Mouse (Mus musculus) layer of hippocampus, adult 9-10 months (tissue): Measurements from ENCODE around the gene Prdx5.

Experiments
- DNase-seq: peaks from one replicate; pipeline ENCODE4 v3.0.0; 2022; ENCODE audit warnings: low spot score

Gene Prdx5

GRCm38 (mm10) chr19:6909507-6910289 is at the start of gene Prdx5, which contains the start of gene Trmt112:
Gene Prdx5 (minus strand): TSS chr19:6910106.
Gene Trmt112 (plus strand): TSS chr19:6909698.
- DNase-seq = peak; percentile 82

- DNase-seq = no peak
Measured at GRCm38 (mm10) chr19:6956461-6956860, 46.6 kb upstream of the Prdx5 start.

- no peak for DNase-seq
Measured at GRCm38 (mm10) chr19:6955424-6955823, 45.5 kb upstream of the Prdx5 start.

- DNase-seq = no peak
Measured at GRCm38 (mm10) chr19:6954046-6954445, 44.1 kb upstream of the Prdx5 start.

- DNase-seq = no peak
Measured at GRCm38 (mm10) chr19:6952712-6953037, 42.8 kb upstream of the Prdx5 start.

GRCm38 (mm10) chr19:6951994-6952711 is 42.2 kb upstream of the Prdx5 start:
- no peak for DNase-seq

GRCm38 (mm10) chr19:6951381-6951968 is 41.6 kb upstream of the Prdx5 start:
- DNase-seq = peak; percentile 85

GRCm38 (mm10) chr19:6950613-6951153 is 40.8 kb upstream of the Prdx5 start:
- DNase-seq = peak; percentile 49

- no peak for DNase-seq
Measured at GRCm38 (mm10) chr19:6949951-6950350, 40.0 kb upstream of the Prdx5 start.

- DNase-seq = no peak
Measured at GRCm38 (mm10) chr19:6949532-6949931, 39.6 kb upstream of the Prdx5 start.

GRCm38 (mm10) chr19:6948186-6948585 is 38.3 kb upstream of the Prdx5 start:
- DNase-seq = no peak

- no peak for DNase-seq
Measured at GRCm38 (mm10) chr19:6947742-6948141, 37.8 kb upstream of the Prdx5 start.

GRCm38 (mm10) chr19:6943709-6944108 is 33.8 kb upstream of the Prdx5 start:
- DNase-seq = no peak

GRCm38 (mm10) chr19:6942764-6943163 is 32.9 kb upstream of the Prdx5 start:
- DNase-seq = no peak

- peak; percentile 87 for DNase-seq
Measured at GRCm38 (mm10) chr19:6942249-6942691, 32.4 kb upstream of the Prdx5 start, which contains the start of gene Gpr137. Gene Gpr137 (minus strand): TSS chr19:6942480.

GRCm38 (mm10) chr19:6941372-6942248 is 31.7 kb upstream of the Prdx5 start, which contains the start of gene Bad:
Gene Bad (plus strand): TSS chr19:6941861.
- DNase-seq = peak; percentile 86

GRCm38 (mm10) chr19:6940396-6941351 is 30.8 kb upstream of the Prdx5 start:
- DNase-seq = no peak

- DNase-seq = no peak
Measured at GRCm38 (mm10) chr19:6939106-6940002, 29.4 kb upstream of the Prdx5 start.
